Mouse (Mus musculus) ZHBTc4 (cell line): Measurements from ENCODE around the gene Tubgcp4.
"Not testable (repeated sequence)": the region's sequence is repeated elsewhere in the genome, so short reads cannot be mapped to it uniquely, and the experiment has no call there.

Experiments used
- DNase-seq: peaks from one replicate; pipeline ENCODE4 v3.0.0-alpha.2; 2011; ENCODE audit warnings: low read depth, low spot score

Tubgcp4 gene

DNA sequence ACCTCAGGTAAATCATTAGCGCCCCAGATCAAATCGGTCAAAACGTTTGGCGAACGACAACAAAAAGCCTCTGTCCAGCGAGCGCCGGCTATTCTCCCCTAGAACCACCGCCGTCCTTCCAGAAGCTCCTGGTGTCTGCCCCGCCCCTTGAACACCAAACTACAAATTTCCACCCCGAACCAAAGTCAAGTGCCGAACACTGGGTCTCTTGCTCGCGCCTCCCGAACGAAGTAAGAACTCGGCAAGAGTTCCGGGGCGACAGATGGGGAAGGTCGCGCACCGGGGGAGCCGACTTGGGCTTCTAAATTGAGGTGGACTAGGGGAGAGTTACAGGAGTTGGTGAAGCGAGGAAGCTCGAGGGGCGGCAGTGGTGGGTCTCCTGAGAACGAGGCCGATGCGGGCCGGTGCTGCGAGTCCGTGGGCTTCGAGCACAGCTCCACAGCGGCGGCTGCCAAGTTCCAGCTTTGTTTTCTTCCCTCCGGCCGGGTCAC, at the start of gene Tubgcp4:
Gene Tubgcp4, plus strand, starts transcription at position 174 of the 491 bp plus-strand sequence.
- DNase-seq = peak; percentile 69

DNA sequence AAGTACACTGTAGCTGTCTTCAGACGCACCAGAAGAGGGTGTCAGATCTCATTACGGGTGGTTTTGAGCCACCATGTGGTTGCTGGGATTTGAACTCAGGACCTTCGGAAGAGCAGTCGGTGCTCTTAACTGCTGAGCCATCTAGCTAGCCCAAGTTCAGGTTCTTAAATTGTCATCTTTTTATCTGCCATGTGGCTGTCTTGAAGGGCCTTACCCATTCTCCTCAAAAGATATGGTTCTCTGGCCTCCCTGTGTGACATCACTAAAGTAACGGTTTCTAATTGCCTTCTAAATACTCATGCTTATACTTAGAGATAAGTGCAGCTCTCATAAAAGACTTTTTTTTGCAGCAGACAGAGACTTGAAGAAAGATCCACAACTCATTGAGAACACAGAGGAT, 44.2 kb upstream of the Tubgcp4 start:
- not testable (repeated sequence) for DNase-seq

DNA sequence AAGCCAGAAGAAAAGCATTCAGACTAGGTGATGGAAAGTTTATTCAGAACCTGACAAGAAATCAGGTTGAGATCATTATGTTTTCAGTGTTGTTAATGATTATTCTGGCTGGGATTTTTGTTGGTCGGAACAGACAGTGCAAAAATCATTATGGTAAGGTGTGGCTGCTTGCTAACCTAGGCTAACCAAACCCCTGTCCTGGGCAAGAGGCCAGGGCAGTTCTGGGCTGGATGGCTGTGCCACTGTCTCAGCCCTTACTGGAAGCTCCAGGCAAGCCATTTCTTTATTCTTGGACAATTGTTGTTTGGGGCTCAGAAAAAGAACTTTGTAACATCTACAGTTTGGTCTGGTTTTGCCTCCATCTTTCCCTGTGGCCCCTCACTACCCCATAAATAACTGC, 42.9 kb upstream of the Tubgcp4 start:
- no peak for DNase-seq

DNA sequence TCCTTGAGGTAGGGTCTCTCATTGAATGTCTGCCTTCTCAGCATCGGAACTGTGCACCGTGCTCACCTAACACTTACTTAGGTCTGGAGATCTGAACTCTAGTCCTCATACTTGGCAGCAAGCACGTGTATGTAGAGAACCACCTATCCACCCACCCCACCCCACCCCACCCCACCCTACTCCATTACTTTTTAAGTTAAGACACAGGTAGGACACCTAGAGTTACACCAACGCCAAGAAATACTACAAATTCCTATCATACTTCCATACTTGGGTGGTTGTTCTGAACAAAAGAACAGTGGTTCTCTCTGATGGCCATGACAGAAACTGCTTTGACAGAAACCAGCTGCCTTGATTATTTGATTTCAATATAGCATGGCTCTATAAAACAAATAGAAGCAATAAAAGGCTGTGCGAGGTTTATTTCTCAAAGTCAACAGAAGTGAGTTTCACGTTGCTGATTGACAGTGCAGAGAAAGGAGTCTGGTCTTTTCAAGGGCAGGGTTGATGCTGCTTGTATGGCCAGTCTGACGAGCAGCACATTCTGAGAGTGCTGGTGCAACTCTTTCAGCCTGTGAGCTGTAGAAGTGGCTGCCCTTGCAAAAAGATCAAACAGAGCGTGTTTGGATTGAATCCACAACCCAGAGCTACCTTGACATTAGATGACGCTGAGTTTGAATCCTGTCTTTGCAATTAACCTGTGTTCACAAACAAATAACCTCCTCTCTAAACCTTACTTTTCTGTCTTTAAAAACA, 41.4 kb upstream of the Tubgcp4 start:
- DNase-seq = peak; percentile 21

DNA sequence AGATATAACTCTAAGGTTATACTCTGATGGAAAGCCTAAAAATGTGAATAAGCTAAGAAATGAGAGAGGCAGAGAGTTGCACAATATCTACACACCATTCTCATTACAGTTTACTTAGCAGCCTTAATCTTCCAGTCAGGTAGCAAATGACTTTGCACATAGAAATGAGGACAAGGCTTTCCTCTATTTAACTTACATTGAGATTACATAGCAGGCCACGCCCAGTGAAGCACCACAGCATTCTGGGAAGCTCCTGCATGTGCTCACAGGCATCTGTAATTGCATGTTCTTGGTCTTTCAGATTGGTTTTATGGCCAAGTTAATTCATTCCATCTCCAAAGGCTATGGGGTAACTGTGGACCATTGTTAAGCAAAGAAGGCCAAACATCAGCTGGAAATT, 37.6 kb upstream of the Tubgcp4 start:
- DNase-seq = no peak

DNA sequence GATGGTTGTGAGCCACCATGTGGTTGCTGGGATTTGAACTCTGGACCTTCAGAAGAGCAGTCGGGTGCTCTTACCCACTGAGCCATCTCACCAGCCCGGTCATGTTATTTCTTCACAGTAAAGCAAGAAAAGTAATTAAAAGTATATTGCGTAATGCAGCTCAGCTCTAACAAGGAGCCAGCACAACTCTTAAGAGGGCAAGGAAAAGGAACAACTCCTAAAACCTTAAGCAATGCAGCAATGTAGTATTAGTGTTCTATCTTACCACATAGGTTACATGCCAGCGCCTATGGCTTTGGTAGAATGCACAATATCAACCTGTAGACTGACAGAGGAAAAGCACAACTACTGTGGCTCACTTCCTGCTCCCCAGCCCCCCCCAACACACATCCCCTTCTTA, 33.1 kb upstream of the Tubgcp4 start:
- no peak for DNase-seq

DNA sequence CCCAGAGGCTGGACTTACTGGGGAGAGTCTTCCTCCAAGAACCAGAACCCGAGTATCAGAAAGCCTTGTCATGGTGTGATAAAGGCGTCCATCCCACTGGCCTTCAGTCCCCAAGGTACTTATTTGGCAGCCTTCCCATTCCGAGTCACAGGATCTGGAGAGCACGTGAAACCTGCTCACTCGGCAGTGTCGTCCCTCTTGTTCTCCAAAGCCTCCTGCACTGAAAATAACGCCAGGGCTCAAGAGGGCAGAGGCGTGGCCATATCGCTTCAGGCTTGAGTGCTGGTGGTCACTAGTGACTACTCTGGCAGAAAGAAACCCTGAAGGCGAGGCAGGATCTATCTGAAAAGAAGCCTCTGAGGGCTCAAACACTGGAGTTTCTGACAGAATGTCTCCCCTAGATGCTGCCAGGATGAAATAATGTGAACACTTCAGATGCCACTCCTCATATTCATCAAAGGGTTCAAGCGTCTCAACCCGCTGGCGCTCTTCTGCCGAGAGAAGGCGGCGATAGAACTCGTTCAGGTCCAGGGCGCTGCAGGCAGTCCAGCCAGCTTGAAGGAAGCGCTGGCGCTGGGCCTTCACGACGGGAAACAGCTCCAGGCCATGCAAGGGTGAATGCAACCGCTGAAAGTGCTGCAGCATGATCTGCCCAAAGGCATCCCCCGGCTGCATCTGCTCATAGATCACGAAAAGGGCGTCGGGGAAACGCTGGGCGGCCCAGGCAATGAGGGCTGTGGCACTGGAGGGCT, 31.0 kb upstream of the Tubgcp4 start:
- peak; percentile 62 for DNase-seq

DNA sequence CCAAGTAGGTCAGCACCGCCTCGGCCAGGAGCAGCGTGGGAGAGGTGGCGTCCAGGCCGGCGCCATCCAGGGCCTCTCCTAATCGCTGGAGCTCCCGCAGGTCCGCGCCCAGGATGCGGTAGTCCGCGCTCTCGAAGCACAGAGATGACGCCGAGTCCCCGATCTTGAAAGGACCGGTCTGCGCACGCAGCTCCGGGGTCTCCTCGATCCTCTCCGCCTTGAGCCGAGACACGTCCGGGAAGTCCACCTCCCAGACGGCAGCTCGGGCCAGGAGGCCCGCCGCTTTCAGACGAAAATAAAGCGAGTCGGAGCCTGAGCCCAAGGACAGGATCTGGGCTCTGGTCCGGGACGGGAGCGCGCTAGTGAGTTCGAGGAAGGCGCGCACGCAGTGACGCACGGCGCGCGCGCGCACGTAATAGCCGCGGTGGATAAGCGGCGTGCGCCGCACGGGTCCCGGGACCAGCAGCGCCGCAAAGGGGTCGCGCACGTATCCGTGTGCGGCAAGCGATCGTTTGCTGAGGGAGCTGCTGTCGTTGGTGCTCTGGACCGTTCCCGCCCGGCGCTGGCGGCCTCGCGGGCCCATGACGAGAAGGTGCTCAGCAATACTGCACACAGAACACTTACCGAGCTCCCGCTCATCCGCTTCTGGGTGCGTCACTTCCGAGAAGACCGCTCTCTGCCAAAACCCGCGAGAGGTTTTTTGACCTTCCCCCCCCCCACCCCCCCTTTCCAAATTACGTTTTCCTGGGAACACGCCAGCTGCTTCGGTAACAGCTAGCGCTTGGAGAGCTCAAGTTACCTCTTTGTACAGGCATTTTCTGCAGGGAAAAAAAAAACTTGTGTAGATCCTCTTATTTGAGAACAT, 30.2 kb upstream of the Tubgcp4 start, which contains the start of the genes Adal and Lcmt2:
Gene Adal, plus strand, starts transcription at position 411 of the 865 bp plus-strand sequence.
Gene Lcmt2, minus strand, starts transcription at position 636 of the 865 bp plus-strand sequence.
- peak; percentile 97 for DNase-seq

DNA sequence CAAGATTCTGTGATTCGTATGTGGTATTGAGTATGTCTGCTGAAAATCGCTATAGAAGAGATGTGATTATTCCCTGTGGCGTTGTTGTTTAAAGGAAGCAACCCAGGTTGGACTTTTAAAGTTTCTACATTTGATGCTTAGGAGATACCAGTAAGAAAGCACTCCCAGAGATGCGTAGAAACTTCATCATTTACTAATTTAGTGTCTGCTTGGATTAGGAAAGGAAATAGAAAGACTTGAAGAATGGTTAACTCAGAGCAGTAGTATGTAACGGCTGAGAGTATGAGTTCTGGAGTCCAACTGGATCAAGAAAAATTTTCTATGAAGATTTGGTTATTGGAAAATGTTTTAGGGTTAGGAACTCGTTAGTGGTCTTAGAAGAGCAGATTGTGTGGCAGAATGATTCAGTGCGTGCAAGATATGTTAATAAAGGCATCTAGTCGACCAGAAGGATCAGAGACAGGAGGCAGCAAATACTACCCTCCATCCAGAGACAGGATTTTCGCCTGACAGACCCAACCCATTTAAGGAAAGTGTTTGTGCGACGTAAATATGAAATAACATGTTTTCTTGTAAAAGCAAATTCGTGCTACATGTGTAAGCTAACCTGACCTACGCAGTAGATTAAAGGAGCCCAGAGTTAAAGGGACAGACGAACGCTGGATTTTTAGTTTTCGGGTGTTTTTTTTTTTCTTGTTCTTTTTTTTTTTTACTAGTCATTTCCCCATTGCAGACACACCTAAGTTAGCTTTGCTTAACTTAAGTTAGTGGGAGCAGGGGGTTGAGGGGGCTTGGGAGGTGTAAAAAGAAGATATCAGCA, 29.0 kb upstream of the Tubgcp4 start:
- DNase-seq = no peak

DNA sequence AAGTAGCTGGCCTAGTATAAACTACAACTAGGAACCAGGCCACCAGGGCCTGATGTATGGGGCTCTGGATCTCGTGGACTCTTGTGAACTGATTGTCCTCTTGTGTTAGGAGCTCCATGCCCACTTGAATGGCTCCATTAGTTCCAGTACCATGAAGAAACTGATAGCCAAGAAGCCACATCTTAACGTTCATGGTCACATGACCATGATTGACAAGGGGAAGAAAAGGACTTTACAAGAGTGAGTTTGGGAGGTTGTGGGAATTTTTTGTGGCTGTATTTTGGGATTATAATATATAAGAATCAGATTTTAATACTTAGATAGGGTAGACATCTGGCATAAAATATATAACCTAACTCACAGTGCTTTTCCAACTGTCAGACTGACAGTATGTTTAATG, 28.0 kb upstream of the Tubgcp4 start:
- DNase-seq = peak; percentile 3

DNA sequence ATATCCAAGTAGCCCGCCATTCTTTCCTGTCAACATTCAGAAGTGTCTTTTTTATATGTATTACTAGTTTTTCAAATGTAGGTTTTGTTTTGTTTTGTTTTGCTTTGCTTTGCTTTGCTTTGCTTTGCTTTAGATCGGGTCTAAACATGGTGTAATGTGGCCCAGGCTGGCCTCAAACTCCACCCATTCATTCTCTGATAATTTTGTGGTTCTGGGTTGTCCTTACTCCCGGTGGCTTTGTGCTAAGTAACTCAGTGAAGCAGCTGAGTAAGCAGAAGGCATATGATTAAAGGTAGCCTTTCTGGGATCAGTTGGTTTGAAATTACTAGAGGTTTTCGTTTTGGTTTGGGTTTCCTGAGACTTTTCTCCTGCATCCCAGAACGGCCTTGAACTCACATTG, 20.8 kb upstream of the Tubgcp4 start:
- no peak for DNase-seq

DNA sequence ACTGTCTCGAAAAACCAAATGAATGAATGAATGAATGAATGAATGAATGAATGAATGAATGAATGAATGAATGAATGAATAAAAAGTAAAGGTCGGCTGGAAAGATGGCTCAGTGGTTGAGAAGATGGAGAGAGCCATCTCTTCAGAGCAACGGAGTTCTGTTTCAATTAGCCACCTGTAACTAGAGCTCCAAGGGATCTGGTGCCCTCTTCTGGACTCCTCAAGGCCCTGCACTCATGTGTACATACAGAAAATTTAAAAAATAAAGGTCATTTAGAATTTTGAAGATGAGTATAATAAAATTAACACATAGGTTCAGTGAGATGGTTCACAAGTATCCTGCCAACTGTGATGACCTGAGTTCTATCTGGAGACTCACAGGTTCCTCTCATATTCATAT, 17.4 kb upstream of the Tubgcp4 start:
- DNase-seq = peak; percentile 67

DNA sequence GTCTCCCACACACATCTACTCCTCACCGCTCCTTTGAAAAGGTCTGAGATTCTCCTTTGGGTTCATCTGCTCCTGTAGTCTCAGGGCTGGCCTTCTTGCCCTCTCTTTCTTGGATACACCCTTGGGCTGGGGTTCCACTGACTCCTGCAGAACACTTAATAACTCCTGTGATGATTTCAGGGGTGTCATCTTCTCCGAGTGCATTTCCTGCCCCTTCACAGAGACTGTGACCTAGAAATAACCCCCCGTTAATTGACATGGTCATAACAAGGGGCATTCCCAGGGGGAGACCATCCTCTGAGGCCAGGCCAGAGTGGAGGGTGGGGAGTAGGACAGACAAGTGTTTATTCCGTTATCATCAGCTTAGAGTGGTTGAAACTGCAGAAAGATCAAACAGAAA, 1.3 kb upstream of the Tubgcp4 start:
- DNase-seq = no peak

DNA sequence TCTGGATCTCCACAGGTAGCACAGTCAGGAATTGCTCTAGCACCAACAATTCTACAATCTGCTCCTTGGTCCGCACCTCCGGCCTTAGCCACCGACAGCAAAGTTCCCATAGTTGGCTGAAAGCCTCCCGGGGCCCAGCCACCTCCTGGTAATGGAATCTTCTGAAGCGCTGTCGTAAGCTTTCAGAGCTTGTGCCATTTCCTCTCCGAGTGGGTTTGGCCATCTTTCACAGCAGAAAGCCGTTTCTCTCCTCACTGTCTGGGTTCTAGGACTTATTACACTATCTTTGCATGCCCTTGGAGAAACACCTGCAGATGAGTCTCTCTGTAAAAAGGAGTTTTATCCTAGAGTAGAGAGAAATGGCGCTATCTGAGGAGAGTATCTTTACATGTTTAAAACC, 552 bp upstream of the Tubgcp4 start:
- DNase-seq = peak; percentile 18

DNA sequence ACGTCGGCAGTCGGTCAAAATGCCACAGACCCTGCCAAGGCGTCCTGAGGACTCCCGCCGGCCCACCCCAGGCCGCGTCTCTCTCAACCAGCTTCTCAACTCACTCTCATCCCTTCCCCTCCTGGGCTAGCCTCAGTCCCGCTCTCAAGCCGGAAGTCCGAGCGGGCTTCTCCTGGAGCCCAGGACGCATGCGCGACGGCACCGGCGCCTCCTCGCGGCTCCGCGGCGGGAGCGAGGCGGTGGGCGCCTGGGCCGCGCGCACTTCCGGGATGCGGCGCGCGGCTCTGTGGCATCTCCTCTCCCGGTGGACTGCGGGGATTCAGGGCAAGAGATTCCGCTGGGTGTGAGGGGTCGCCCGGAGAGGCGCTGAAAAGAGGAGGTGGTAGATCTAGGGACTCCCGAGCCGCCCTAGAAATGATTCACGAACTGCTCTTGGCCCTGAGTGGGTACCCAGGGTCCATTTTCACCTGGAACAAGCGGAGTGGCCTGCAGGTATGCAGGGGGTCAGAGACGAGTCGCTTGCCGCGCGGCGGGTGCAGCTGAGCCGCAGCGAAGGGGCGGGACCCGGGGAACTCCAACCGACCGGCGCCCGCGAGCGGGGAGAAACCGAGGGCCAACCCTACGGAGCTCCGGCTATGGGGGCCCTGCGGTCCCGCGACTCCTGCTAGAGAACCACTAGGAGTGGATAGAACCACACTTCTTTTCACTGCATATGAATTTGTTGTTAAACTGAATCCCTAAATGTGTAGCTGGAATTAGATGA, 707 bp downstream of the Tubgcp4 start, which contains the start of gene Zscan29:
Gene Zscan29, minus strand, starts transcription at position 146 of the 763 bp plus-strand sequence.
- DNase-seq = peak; percentile 96

DNA sequence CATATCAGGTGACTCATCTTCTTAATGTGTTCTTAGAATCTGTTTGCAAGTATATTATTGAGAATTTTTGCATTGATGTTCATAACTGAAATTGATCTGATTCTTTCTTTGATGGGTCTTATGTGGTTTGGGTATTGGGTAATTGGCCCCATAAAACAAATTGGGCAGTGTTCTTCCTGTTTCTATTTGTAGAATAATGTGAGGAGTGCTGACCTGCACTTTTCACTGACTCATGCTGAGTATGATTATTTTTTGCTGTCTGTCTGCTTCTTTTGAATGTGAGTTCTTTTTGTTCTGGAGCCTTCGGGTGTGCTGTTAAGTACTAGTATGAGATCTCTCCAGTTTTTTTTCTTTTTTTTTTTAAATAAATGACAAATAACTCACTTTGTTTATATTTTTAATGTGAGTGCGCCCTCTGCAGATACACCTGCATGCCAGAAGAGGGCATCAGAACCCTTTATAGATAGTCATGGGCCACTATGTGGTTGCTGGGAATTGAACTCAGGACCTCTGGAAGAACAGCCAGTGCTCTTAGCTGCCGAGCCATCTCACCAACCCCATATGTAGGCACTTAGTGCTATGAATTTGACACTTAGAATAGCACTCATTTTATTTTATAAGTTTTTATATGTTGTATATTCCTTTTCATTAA, 8.5 kb downstream of the Tubgcp4 start:
- DNase-seq = peak; percentile 37

DNA sequence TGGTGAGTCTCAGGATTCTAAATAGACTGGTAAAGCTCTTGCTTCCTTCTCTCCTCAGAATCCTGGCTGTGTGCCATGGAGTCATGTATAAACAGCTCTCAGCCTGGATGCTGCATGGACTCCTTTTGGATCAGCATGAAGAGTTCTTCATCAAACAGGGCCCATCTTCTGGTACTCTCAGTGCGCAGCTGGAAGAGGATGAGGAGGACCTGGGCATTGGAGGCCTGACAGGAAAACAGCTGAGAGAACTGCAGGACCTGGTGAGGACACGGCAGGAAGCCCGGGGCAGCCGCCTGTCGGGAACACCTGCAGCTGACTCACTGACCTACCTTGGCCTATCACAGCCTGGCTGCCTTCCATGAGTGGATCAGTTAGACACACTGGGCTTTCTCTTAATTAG, 13.0 kb downstream of the Tubgcp4 start:
- no peak for DNase-seq

DNA sequence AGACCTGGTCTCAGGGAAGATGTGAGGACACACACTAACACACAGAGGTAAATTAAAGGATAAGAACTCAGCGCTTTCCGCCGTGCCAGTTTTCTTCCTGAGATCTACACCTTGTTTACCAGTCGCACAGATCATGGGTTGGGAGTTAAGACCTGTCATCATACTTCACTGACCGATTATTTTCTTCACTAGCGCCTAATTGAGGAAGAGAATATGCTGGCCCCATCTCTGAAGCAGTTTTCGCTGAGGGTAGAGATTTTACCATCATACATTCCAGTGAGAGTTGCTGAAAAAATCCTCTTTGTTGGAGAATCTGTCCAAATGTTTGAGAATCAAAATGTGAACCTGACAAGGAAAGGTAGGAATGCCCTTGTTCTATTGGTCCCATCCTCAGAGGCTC, 13.7 kb downstream of the Tubgcp4 start:
- DNase-seq = no peak

DNA sequence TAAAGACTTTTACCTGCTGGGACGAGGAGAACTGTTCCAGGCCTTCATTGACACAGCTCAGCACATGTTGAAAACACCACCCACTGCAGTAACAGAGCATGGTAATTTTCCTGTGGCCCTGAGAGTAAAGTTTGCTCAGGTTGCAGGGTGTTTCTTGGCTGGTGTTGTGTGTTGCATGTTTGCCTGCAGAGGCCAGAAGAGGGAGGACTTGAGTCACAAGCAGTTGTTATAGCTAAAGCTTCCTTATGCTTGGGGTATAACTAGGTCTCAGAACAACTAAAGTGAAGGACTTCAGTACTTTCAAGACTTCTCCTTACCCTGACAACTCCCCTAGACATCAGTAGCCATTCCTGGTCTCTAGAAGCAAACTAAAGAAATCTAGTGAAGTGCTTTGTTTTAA, 18.1 kb downstream of the Tubgcp4 start:
- peak; percentile 13 for DNase-seq

DNA sequence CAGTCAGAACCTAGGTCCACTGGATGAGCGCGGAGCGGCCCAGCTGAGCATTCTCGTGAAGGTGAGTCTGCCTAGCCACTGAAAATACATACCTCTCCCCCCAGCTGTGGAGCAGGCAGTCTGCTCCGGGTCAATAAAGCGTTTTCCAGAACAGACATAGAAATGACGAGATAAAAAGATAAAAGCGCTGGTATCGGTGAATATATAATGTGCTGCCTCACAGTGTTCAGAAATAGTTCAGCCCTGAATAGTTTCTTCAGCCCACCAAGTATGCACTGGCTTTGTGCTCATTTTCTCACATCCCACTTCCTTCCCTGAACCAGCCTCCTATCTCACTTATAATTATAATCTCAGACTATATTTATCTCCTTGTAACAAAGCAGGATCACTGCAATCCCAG, 25.0 kb downstream of the Tubgcp4 start:
- no peak for DNase-seq
